Mouse (Mus musculus): ENCODE measurements at regions not wholly inside any gene's neighbourhood (a gene's known extent, or its start where the extent isn't known, plus 50 kb on each side); places are given as distances from the start of the nearest gene placed in this dataset.
"Not testable (repeated sequence)": the region's sequence is repeated elsewhere in the genome, so short reads cannot be mapped to it uniquely, and the experiment has no call there.

- not testable (repeated sequence) for TF ChIP-seq POLR2A (IDR thresholded peaks at IDR 0.05; ENCODE audit: extremely low read depth, insufficient read depth, low read length); CTCF (IDR thresholded peaks at IDR 0.05; ENCODE audit: low read depth, low read length)
These were observed 79.5 kb upstream of the Gm5148 start for GRCm38 (mm10) chr3:37803781-37804180.
